Mouse (Mus musculus): ENCODE data around the gene Zmynd19. TPM values are rescaled to one million over a fixed set of nuclear protein-coding genes. Genes with fewer than 3 reads are reported as not detected.

Gene Zmynd19
- polyA plus RNA-seq, 1 experiment from 2014 or later: 23.3 TPM

- Histone ChIP-seq H3K9ac (no peak overlapping the region), H3K4me3 (ENCODE audit: low read depth, low read length) (no peak overlapping the region), H3K27ac (ENCODE audit: low read depth) (no peak overlapping the region), H3K4me2 (no peak overlapping the region), H3K4me1 (ENCODE audit: insufficient read depth) (no peaks in the 10 kb centered on the region), H3K36me3 (ENCODE audit: insufficient read depth) (no peaks in the 10 kb centered on the region), H3K27me3 (ENCODE audit: insufficient read depth, low read length) (no peaks in the 10 kb centered on the region), H3K9me3 (ENCODE audit: low read depth, low read length) (no peaks in the 10 kb centered on the region)
- 89% methylated on average over 2 of the region's 2 CpGs for WGBS
- ATAC-seq (ENCODE audit: insufficient read depth): no peak
- no peak for TF ChIP-seq CTCF (IDR thresholded peaks at IDR 0.05; ENCODE audit: low read depth)
- no peak for DNase-seq
Measured at GRCm38 (mm10) chr2:24996471-24996870, 46.9 kb downstream of the Zmynd19 start.

- peak; percentile 73 for TF ChIP-seq CTCF (IDR thresholded peaks at IDR 0.05; ENCODE audit: low read depth)
Measured at GRCm38 (mm10) chr2:25000544-25001235, 51.1 kb downstream of the Zmynd19 start.

GRCm38 (mm10) chr2:25003946-25004786 is 54.6 kb downstream of the Zmynd19 start:
- no peak overlapping the region for H3K9ac ChIP-seq
- no peak for DNase-seq
- no peaks in the 10 kb centered on the region for H3K36me3 ChIP-seq (ENCODE audit: insufficient read depth)
- no peak for ATAC-seq (ENCODE audit: insufficient read depth)
- no peaks in the 10 kb centered on the region for H3K27me3 ChIP-seq (ENCODE audit: insufficient read depth, low read length)
- no peaks in the 10 kb centered on the region for H3K9me3 ChIP-seq (ENCODE audit: low read depth, low read length)
- no peaks in the 10 kb centered on the region for H3K4me1 ChIP-seq (ENCODE audit: insufficient read depth)
- TF ChIP-seq CTCF (IDR thresholded peaks at IDR 0.05; ENCODE audit: low read depth): no peak
- no peak overlapping the region for H3K27ac ChIP-seq (ENCODE audit: low read depth)
- no peak overlapping the region for H3K4me2 ChIP-seq
- WGBS: 81% methylated on average over 9 of the region's 9 CpGs
- no peak overlapping the region for H3K4me3 ChIP-seq (ENCODE audit: low read depth, low read length)

More at GRCm38 (mm10) chr2:25000544-25001235, 51.1 kb downstream of the Zmynd19 start:
- Histone ChIP-seq H3K27me3 (ENCODE audit: insufficient read depth, low read length) (no peaks in the 10 kb centered on the region), H3K4me1 (ENCODE audit: insufficient read depth) (no peaks in the 10 kb centered on the region), H3K9ac (no peak overlapping the region), H3K36me3 (ENCODE audit: insufficient read depth) (no peaks in the 10 kb centered on the region), H3K9me3 (ENCODE audit: low read depth, low read length) (no peaks in the 10 kb centered on the region), H3K4me3 (ENCODE audit: low read depth, low read length) (no peak overlapping the region), H3K27ac (ENCODE audit: low read depth) (no peak overlapping the region), H3K4me2 (no peak overlapping the region)
- DNase-seq (peak; percentile 68), ATAC-seq (ENCODE audit: insufficient read depth) (no peak)
- 55% methylated on average over 3 of the region's 3 CpGs for WGBS

GRCm38 (mm10) chr2:25006767-25007166 is 57.2 kb downstream of the Zmynd19 start:
- no peaks in the 10 kb centered on the region for H3K27me3 ChIP-seq (ENCODE audit: insufficient read depth, low read length)
- no peaks in the 10 kb centered on the region for H3K9me3 ChIP-seq (ENCODE audit: low read depth, low read length)
- H3K27ac ChIP-seq (ENCODE audit: low read depth): no peak overlapping the region
- no peak overlapping the region for H3K9ac ChIP-seq
- no peak overlapping the region for H3K4me2 ChIP-seq
- no peaks in the 10 kb centered on the region for H3K4me1 ChIP-seq (ENCODE audit: insufficient read depth)
- no peak for DNase-seq
- no peak for ATAC-seq (ENCODE audit: insufficient read depth)
- H3K4me3 ChIP-seq (ENCODE audit: low read depth, low read length): no peak overlapping the region
- 81% methylated on average over 1 of the region's 1 CpGs for WGBS
- H3K36me3 ChIP-seq (ENCODE audit: insufficient read depth): no peaks in the 10 kb centered on the region
- no peak for TF ChIP-seq CTCF (IDR thresholded peaks at IDR 0.05; ENCODE audit: low read depth)

GRCm38 (mm10) chr2:25008250-25008649 is 58.7 kb downstream of the Zmynd19 start:
- H3K4me3 ChIP-seq (ENCODE audit: low read depth, low read length): no peak overlapping the region
- H3K4me2 ChIP-seq: no peak overlapping the region
- ATAC-seq (ENCODE audit: insufficient read depth) (no peak), DNase-seq (peak; percentile 19)
- H3K27me3 ChIP-seq (ENCODE audit: insufficient read depth, low read length): no peaks in the 10 kb centered on the region
- no peaks in the 10 kb centered on the region for H3K9me3 ChIP-seq (ENCODE audit: low read depth, low read length)
- H3K27ac ChIP-seq (ENCODE audit: low read depth): no peak overlapping the region
- H3K36me3 ChIP-seq (ENCODE audit: insufficient read depth): no peaks in the 10 kb centered on the region
- no peak overlapping the region for H3K9ac ChIP-seq
- no peaks in the 10 kb centered on the region for H3K4me1 ChIP-seq (ENCODE audit: insufficient read depth)
- TF ChIP-seq CTCF (IDR thresholded peaks at IDR 0.05; ENCODE audit: low read depth): 0 out of 2 replicates have a peak, but pooled peaks have one; percentile 11

Small RNA genes lying within 50 kb of the gene (microRNA-seq; reads per million reads assigned to microRNA genes)
- gene Gm22875 (ENCODE audit: borderline number of aligned reads): not detected

Other genes with a start within 250 kb of the Zmynd19 start
- 0.05 and 0.15 TPM in 2 replicates for gene Cacna1b, start 186.6 kb upstream of the Zmynd19 start, polyA plus RNA-seq (2014; fragmentation: Nextera tagmentation; extraction: Ambion mirVana)
- gene Ehmt1, start 30.2 kb upstream of the Zmynd19 start, polyA plus RNA-seq (2014; fragmentation: Nextera tagmentation; extraction: Ambion mirVana): 89.2 and 94.5 TPM in 2 replicates
- 76.4 and 79.2 TPM in 2 replicates for gene Arrdc1, start 14.5 kb upstream of the Zmynd19 start, polyA plus RNA-seq (2014; fragmentation: Nextera tagmentation; extraction: Ambion mirVana)
- gene Dph7, start 12.6 kb downstream of the Zmynd19 start, polyA plus RNA-seq (2014; fragmentation: Nextera tagmentation; extraction: Ambion mirVana): 26.4 and 29.3 TPM in 2 replicates
- 106 and 115 TPM in 2 replicates for gene Mrpl41, start 25.3 kb downstream of the Zmynd19 start, polyA plus RNA-seq (2014; fragmentation: Nextera tagmentation; extraction: Ambion mirVana)
- gene Pnpla7, start 26.2 kb downstream of the Zmynd19 start, polyA plus RNA-seq (2014; fragmentation: Nextera tagmentation; extraction: Ambion mirVana): 6.6 and 6.7 TPM in 2 replicates
- gene Nsmf, start 104.6 kb downstream of the Zmynd19 start, polyA plus RNA-seq (2014; fragmentation: Nextera tagmentation; extraction: Ambion mirVana): 59.9 and 67.8 TPM in 2 replicates
- not detected in 2 replicates for gene Entpd8, start 130.5 kb downstream of the Zmynd19 start, polyA plus RNA-seq (2014; fragmentation: Nextera tagmentation; extraction: Ambion mirVana)
- 0.41 and 0.68 TPM in 2 replicates for gene Noxa1, start 145.4 kb downstream of the Zmynd19 start, polyA plus RNA-seq (2014; fragmentation: Nextera tagmentation; extraction: Ambion mirVana)
- gene Nrarp, start 231.0 kb downstream of the Zmynd19 start, polyA plus RNA-seq (2014; fragmentation: Nextera tagmentation; extraction: Ambion mirVana): 13.7 and 14.9 TPM in 2 replicates
- 7.5 and 8.2 TPM in 2 replicates for gene Tor4a, start 247.1 kb downstream of the Zmynd19 start, polyA plus RNA-seq (2014; fragmentation: Nextera tagmentation; extraction: Ambion mirVana)